Mouse (Mus musculus) megakaryocyte, embryonic 14.5 days (primary cell): ENCODE results near the gene Arl2.

Source experiments
- FLI1 ChIP-seq: IDR thresholded peaks from 2 replicates; pipeline ENCODE4 v1.6.1; 2012; ENCODE audit warnings: low read length, inconsistent platforms, mixed read lengths
- GATA1 ChIP-seq: IDR thresholded peaks from 3 replicates; pipeline ENCODE4 v1.6.1; 2012; ENCODE audit warnings: mixed read lengths, low read length, inconsistent platforms, borderline replicate concordance

DNA sequence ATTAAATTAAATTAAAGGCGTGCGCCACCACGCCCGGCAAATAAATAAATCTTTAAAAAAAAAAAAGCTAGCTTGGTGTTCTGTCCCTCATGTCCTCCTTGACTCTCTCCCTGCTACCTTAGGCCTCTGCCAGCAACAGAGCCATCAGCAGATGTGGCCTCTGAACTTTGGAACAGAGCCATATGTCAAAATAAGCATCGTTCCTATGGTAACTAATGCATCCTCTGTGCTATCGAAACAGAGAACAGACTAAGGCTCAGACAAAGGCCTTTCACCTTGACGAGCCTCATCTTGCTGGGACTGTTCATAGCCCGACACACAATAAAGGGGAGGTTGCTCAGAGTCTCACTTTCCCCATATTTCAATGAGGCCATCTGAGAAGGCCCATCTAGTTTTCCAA lies 18.0 kb downstream of the Arl2 start:
- TF ChIP-seq GATA1 (no peak), FLI1 (no peak)
